Mouse (Mus musculus) gastrocnemius, postnatal 10 days (tissue): Measurements from ENCODE around the gene Evi5l. TPM values are rescaled to one million over a fixed set of nuclear protein-coding genes. Genes with fewer than 3 reads are reported as not detected.

Experiments
- total RNA-seq, 2 experiments: library from RNA; stranded (reverse); gene quantifications; 2 replicates each; pipeline ENCODE4 v1.2.3; 2021

Gene Evi5l
- total RNA-seq, 2 experiments from 2014 or later, result 15.5 to 20.5 TPM

Other genes with a start within 250 kb of the Evi5l start
- gene Cd209b, start 239.7 kb upstream of the Evi5l start, total RNA-seq, result 1 to 10 TPM in 1 of 2 experiments, under 1 TPM in 1; 0.70 to 1.2 TPM
- under 1 TPM in 1 of 2 experiments, not detected in 1; 0.31 TPM for gene Cd209c, start 211.8 kb upstream of the Evi5l start, total RNA-seq
- gene Cd209f, start 60.7 kb upstream of the Evi5l start, total RNA-seq, result 1 to 10 TPM; 1.7 to 3.4 TPM
- gene Cd209g, start 32.5 kb upstream of the Evi5l start, total RNA-seq, result under 1 TPM; 0.31 to 0.45 TPM
- under 1 TPM; 0.16 to 0.21 TPM for gene Prr36, start 50.9 kb downstream of the Evi5l start, total RNA-seq
- under 1 TPM in 1 of 2 experiments, not detected in 1; 0.29 TPM for gene Lrrc8e, start 60.3 kb downstream of the Evi5l start, total RNA-seq
- 10 to 100 TPM; 61.4 to 65.5 TPM for gene Map2k7, start 72.2 kb downstream of the Evi5l start, total RNA-seq
- gene Gm49320, start 72.3 kb downstream of the Evi5l start, total RNA-seq, result under 1 TPM; 0.14 to 0.31 TPM
- gene Tgfbr3l, start 81.6 kb downstream of the Evi5l start, total RNA-seq, result 1 to 10 TPM; 2.8 to 5.1 TPM
- 10 to 100 TPM; 13.0 to 15.4 TPM for gene Snapc2, start 86.5 kb downstream of the Evi5l start, total RNA-seq
- 1 to 10 TPM; 3.8 to 4.5 TPM for gene Ctxn1, start 92.7 kb downstream of the Evi5l start, total RNA-seq
- gene Timm44, start 109.3 kb downstream of the Evi5l start, total RNA-seq, result 10 to 100 TPM; 72.4 to 74.5 TPM
- 1 to 10 TPM; 8.0 to 8.3 TPM for gene Ccl25, start 158.6 kb downstream of the Evi5l start, total RNA-seq
- gene Elavl1, start 158.8 kb downstream of the Evi5l start, total RNA-seq, result 10 to 100 TPM; 50.1 to 55.0 TPM